Mouse (Mus musculus) midbrain, embryonic 14.5 days (tissue): ENCODE data around the gene Ssna1. TPM values are rescaled to one million over a fixed set of nuclear protein-coding genes. Genes with fewer than 3 reads are reported as not detected.

ENCODE experiments used
- ATAC-seq: fragments of 200-750 bp; cut with Nextera tagmentation; 2 replicates; pipeline ENCODE4 v1.8.0; 2017; ENCODE audit warnings: moderate number of reproducible peaks, moderate library complexity; ENCODE audit not compliant: low FRiP score, low TSS enrichment
- DNase-seq: peaks from one replicate; pipeline ENCODE4 v3.0.0-alpha.2; 2015
- H3K27ac ChIP-seq: fragments of 300-500 bp; sonication (generic); replicated peaks from 2 replicates; pipeline ENCODE4 v1.5.1; 2014; ENCODE audit warnings: mild to moderate bottlenecking, low read depth, low read length, moderate library complexity
- H3K27me3 ChIP-seq: fragments of 300-500 bp; sonication (generic); 2 replicates; pipeline ENCODE4 v1.6.1; 2014; ENCODE audit warnings: low read length, control low read depth, mixed read lengths; ENCODE audit not compliant: control insufficient read depth, insufficient read depth
- H3K36me3 ChIP-seq: fragments of 300-500 bp; sonication (generic); 2 replicates; pipeline ENCODE4 v1.6.1; 2014; ENCODE audit warnings: low read length, control low read depth; ENCODE audit not compliant: control insufficient read depth, insufficient read depth
- H3K4me1 ChIP-seq: fragments of 300-500 bp; sonication (generic); 2 replicates; pipeline ENCODE4 v1.6.1; 2014; ENCODE audit warnings: mild to moderate bottlenecking, antibody characterized with exemption, low read length, control low read depth; ENCODE audit not compliant: control insufficient read depth, insufficient read depth
- H3K4me2 ChIP-seq: fragments of 300-500 bp; sonication (generic); 2 replicates; pipeline ENCODE4 v1.6.1; 2014; ENCODE audit warnings: mild to moderate bottlenecking, low read length, moderate library complexity
- H3K4me3 ChIP-seq: fragments of 300-500 bp; sonication (generic); replicated peaks from 2 replicates; pipeline ENCODE4 v1.5.1; 2014; ENCODE audit warnings: low read depth, low read length
- H3K9ac ChIP-seq: fragments of 300-500 bp; sonication (generic); replicated peaks from 2 replicates; pipeline ENCODE4 v1.6.1; 2014; ENCODE audit warnings: mild to moderate bottlenecking, low read length, moderate library complexity
- H3K9me3 ChIP-seq: fragments of 300-500 bp; sonication (generic); 2 replicates; pipeline ENCODE4 v1.6.1; 2016; ENCODE audit warnings: low read length, control low read depth, mixed read lengths; ENCODE audit not compliant: control insufficient read depth
- WGBS: fragments of 180-500 bp; shearing (Covaris S2); extraction: QIAGEN DNeasy Blood & Tissue Kit; methylation state at CpG from one replicate; pipeline ENCODE4 v1.1.7; 2014; 5-methylcytosine and 5-hydroxymethylcytosine counted together
- polyA plus RNA-seq: library from polyadenylated mRNA; unstranded; fragments of >200 nt; fragmentation: Nextera tagmentation; extraction: Ambion mirVana; gene quantifications from 2 replicates; pipeline ENCODE4 v1.2.1, GENCODE M21; 2014

The Ssna1 gene
- polyA plus RNA-seq, 1 experiment from 2014 or later = 196 TPM

DNA sequence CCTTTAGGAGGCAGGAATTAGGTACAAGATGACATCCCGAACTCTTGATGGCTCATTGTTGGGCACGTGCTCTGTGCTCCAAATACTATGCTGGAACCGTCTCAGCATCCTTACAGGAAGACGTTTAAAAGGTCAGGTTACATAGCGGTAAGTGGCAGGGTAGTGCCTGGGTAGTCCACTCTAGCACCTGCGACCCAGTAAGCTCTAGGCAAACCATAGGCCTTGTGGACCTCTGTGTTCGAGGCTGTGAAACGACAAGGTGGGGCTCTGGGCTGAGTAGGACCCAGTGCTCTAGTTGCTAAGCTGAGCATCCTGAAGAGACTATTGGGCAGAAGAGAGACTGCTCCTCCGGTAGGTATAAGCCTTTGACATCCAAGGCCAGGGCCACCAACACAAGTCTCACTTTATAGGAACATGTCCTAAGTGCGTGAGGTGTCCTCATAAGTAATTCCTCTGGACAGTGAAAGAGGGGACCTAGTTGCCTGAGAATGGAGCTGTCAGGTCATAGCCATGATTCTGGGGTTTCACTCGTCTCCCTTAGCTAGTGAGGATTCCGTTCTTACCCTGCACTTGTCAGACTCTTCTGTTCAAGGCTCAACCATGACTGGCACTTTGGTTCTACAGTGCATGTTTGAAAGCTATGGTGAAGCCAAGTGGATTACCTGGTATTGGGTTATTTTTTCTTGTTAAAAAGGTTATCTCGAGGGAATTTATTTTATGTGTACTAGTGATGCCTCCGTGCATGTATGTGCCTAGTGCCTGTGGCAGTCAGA lies 33.5 kb upstream of the Ssna1 start:
- ATAC-seq (no peak), DNase-seq (no peak)
- 0 out of 2 replicates have a peak, but pooled peaks cover 4% of the 10 kb centered on the region for H3K4me1 ChIP-seq
- H3K4me2 ChIP-seq = peak overlapping the region; percentile 76
- peak overlapping the region; percentile 41 for H3K4me3 ChIP-seq
- no peak overlapping the region for H3K27ac ChIP-seq
- 50% methylated on average over 14 of the region's 14 CpGs for WGBS
- no peaks in the 10 kb centered on the region for H3K9me3 ChIP-seq
- peaks cover 11% of the 10 kb centered on the region; the same call in 1 of the 2 replicates for H3K36me3 ChIP-seq
- peak overlapping the region; percentile 57 for H3K9ac ChIP-seq
- peaks cover 31% of the 10 kb centered on the region for H3K27me3 ChIP-seq

DNA sequence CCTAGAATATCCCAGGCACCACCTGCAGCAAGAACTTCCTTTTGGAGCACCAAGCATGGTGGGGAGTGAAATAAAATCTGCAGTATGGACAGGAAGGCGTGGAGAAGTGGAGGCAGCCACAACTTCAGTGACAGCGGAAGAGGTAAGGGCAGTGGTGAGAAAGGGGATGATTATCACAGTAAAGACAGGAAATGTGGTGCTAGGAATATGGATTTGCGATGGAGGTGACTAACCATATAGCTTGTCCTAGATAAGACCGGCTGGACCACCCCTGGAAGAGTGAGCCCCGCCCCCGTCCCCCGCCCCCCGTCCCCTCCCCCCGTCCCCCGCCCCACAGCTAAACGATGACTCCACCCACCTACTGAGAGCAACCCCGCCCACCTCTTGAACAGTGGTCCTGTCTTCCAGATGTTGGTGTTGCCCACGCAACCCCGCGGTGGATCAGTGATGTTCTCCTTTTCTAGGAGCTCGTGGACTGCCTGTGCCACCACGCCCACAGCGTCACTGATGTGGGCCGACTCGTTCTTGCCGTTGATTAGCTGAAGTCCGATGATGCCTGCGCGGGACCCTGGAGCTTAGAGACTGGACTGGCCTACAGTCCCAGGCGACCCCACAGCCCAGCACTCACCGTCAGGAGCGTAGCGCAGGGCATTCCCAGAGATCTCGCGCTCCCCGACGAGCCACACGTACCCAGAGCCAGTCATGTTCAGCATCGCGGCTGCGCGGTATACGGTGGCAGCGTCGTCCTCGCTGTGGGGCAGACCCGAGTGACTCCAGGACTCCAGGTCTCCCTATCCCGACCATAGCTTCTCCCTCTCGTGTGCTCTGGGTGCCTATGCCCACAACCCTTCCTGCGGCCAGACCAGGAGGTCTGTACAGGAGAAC lies 32.7 kb upstream of the Ssna1 start:
- 2% methylated on average over 44 of the region's 45 CpGs for WGBS
- H3K9me3 ChIP-seq = no peaks in the 10 kb centered on the region
- peak overlapping the region; percentile 57 for H3K9ac ChIP-seq
- DNase-seq = peak; percentile 80
- peaks cover 5% of the 10 kb centered on the region; the same call in 1 of the 2 replicates for H3K36me3 ChIP-seq
- peak overlapping the region; percentile 76 for H3K4me2 ChIP-seq
- peak overlapping the region; percentile 41 for H3K4me3 ChIP-seq
- H3K27me3 ChIP-seq = peaks cover 23% of the 10 kb centered on the region
- H3K27ac ChIP-seq = peak overlapping the region; percentile 55; the same call in 1 of the 2 replicates
- peak; percentile 76 for ATAC-seq
- H3K4me1 ChIP-seq = 0 out of 2 replicates have a peak, but pooled peaks cover 4% of the 10 kb centered on the region

DNA sequence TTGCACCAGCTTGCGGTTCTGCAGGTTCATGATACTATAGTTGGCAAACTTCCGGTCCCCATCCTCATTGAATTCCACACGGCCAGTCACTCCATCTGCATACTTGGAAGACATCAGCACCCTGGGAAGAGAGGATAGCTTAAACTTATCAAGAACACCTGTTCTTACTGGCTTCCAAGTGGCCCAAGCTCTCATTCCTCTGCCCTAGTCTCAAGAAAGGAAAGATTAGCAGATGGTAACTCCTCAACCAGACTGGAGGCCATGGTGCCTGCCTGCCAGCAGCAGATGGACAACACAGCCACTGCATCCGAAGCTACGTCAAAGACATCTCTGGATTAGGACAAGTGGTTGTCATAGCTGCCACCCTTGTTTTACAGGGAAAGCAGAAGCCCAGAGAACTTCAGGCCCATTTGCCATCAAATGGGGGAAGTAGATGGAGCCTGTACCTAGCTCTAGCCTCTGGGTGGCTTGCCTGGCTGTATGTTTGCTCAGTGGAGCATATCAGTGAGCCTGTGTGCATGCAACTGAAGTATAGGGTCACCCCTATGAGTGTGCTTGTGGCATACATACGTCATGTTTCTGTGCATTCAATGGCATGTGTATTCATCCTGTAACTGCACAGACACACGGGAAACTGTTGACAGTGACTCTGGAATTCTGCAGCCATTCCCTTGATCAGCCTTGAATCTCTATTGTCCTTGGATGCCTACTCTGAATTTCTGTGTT lies 31.9 kb upstream of the Ssna1 start:
- Histone ChIP-seq H3K4me2 (peak overlapping the region; percentile 76), H3K4me1 (0 out of 2 replicates have a peak, but pooled peaks cover 4% of the 10 kb centered on the region), H3K36me3 (peaks cover 5% of the 10 kb centered on the region; the same call in 1 of the 2 replicates), H3K9ac (no peak overlapping the region; the same call in 1 of the 2 replicates), H3K27ac (no peak overlapping the region), H3K9me3 (no peaks in the 10 kb centered on the region), H3K4me3 (peak overlapping the region; percentile 41), H3K27me3 (peaks cover 15% of the 10 kb centered on the region)
- DNase-seq (no peak), ATAC-seq (no peak)
- 70% methylated on average over 7 of the region's 7 CpGs for WGBS

DNA sequence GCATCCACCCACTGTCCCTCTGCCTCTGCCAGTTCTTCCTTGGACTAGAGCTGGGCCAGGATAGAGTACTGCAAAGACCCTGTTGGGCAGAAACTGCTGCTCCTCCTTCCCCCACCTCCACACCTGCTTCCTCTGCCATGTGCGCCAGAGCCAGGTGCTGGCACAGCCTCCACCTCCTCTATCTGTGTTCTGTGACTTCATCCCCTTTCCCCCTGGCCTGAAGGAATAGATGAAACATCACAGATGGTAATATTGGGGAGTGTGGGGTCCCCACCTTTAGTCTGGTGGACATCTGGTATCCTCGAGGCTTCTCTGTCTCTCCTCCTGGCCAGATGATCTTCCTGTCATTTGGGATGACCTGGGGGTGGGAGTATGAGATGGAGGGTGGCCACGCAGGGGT lies 31.2 kb upstream of the Ssna1 start:
- WGBS = 79% methylated on average over 3 of the region's 3 CpGs
- Histone ChIP-seq H3K27ac (no peak overlapping the region), H3K9ac (no peak overlapping the region), H3K36me3 (peaks cover 5% of the 10 kb centered on the region; the same call in 1 of the 2 replicates), H3K9me3 (no peaks in the 10 kb centered on the region), H3K27me3 (peaks cover 8% of the 10 kb centered on the region), H3K4me2 (no peak overlapping the region), H3K4me3 (no peak overlapping the region), H3K4me1 (0 out of 2 replicates have a peak, but pooled peaks cover 4% of the 10 kb centered on the region)
- ATAC-seq (no peak), DNase-seq (no peak)

DNA sequence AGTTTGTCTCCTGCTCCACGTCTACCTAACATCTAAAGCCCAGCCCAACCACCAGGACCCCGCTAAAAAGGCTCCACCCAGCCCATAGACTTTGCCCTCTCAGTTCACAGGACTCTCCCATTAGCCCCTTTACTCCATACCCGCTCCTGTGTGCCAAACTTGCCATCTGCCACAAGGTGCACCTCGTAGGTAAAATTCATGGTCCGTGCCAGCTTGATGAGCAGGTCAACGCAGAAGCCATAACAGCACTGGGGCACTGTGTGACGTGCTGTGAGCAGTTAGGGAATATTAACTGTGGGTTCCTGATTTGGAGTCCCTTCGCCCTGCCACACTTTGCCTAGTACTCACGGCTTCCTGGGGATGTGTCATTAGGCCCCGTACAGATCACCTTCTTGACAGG lies 25.8 kb upstream of the Ssna1 start:
- Histone ChIP-seq H3K4me2 (no peak overlapping the region), H3K4me1 (no peaks in the 10 kb centered on the region), H3K4me3 (no peak overlapping the region), H3K27ac (no peak overlapping the region), H3K36me3 (peaks cover 10% of the 10 kb centered on the region; the same call in 1 of the 2 replicates), H3K9me3 (no peaks in the 10 kb centered on the region), H3K9ac (no peak overlapping the region), H3K27me3 (peaks cover 14% of the 10 kb centered on the region)
- 85% methylated on average over 10 of the region's 10 CpGs for WGBS
- ATAC-seq (no peak), DNase-seq (no peak)

DNA sequence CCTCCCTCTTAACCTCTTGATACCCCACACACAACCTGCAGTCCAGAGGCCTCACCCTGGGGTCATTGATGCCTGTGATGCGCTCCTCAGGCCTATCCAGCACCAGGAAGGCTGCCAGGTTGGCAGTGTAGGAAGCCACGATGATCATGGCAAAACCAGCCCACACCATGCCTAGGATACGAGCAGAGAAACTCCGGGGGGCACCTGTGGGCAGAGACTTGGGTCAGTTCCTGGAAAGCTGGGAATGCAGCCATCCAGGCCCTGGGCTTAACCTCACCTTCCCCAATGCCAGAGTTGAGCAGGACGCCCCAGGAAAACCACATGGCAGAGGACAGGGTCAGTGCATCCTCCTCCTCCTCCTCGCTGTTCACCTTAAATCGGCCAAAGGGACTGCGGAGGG lies 24.9 kb upstream of the Ssna1 start:
- DNase-seq = no peak
- WGBS = 75% methylated on average over 8 of the region's 8 CpGs
- peaks cover 24% of the 10 kb centered on the region for H3K27me3 ChIP-seq

DNA sequence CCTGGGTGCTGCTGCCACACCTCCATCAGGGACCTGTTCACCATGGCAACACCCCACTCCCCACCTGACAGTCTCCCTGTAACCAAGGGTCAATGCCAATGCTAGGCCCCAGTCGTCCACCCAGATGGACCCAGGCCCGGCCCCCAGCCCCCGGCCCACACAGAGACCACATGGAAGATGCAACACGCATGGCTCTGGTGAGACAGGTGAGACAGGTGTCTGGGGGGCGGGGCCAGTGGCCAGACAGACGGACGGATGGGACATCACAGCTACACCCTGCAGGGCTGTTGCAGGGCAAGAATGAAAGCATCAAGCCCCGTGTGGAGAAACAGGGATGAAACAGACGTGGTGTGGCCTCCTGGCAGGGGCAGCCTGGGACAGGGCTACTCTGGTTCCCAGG lies 21.5 kb upstream of the Ssna1 start:
- no peak for ATAC-seq
- Histone ChIP-seq H3K9ac (no peak overlapping the region), H3K27ac (no peak overlapping the region), H3K27me3 (peaks cover 58% of the 10 kb centered on the region), H3K9me3 (no peaks in the 10 kb centered on the region), H3K4me2 (no peak overlapping the region), H3K4me3 (no peak overlapping the region), H3K4me1 (0 out of 2 replicates have a peak, but pooled peaks cover 5% of the 10 kb centered on the region), H3K36me3 (0 out of 2 replicates have a peak, but pooled peaks cover 10% of the 10 kb centered on the region)
- no peak for DNase-seq
- 78% methylated on average over 9 of the region's 9 CpGs for WGBS

More for the DNA sequence above, 24.9 kb upstream of the Ssna1 start:
- Histone ChIP-seq H3K4me2 (no peak overlapping the region), H3K9me3 (no peaks in the 10 kb centered on the region), H3K36me3 (peaks cover 10% of the 10 kb centered on the region; the same call in 1 of the 2 replicates), H3K9ac (no peak overlapping the region), H3K27ac (no peak overlapping the region), H3K4me3 (no peak overlapping the region), H3K4me1 (no peaks in the 10 kb centered on the region)
- no peak for ATAC-seq

DNA sequence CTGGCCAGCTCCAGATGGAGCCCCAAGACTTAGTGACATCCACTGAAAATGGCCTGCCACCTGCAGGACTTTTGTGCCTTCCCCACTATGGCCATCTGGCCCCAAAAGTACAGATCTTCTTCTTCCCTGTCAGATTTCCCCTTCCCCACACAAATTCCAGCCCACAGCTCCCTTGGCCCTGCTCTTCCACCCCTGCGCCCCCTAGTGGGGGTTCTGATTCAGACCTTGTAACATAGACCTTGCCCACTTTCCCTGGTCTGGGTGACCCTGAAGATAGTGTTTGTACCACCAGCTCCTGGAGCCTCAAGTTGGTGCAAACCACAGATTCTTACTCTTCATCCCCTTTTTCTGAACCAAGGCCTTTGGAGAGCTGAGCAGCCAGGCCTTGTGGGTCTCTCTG lies 20.6 kb upstream of the Ssna1 start:
- ATAC-seq = no peak
- H3K27me3 ChIP-seq = peaks cover 59% of the 10 kb centered on the region
- no peak overlapping the region for H3K4me3 ChIP-seq
- H3K36me3 ChIP-seq = 0 out of 2 replicates have a peak, but pooled peaks cover 7% of the 10 kb centered on the region
- DNase-seq = peak; percentile 83
- no peak overlapping the region for H3K4me2 ChIP-seq
- H3K27ac ChIP-seq = no peak overlapping the region
- H3K9me3 ChIP-seq = no peaks in the 10 kb centered on the region
- H3K9ac ChIP-seq = no peak overlapping the region
- H3K4me1 ChIP-seq = 0 out of 2 replicates have a peak, but pooled peaks cover 5% of the 10 kb centered on the region
- 0% methylated on average over 1 of the region's 1 CpGs for WGBS
